Comparison of ENCODE assay signal across 14 mouse cellular contexts in genomic region chr9:75259656-75260055, GRCm38 (mm10). TPM values are rescaled to one million over a fixed set of nuclear protein-coding genes. Genes with fewer than 3 reads are reported as not detected.
A peak's percentile ranks its signal among the peaks of the same experiment; 100 is the strongest.
DNase-seq lines count a peak whose midpoint lies in the region; TF ChIP-seq lines count a peak whose summit lies in the region.
"Had no signal": no experiment of that assay in that cellular context is flagged by ENCODE, and none has a peak within 500 bp of the region (broad histone marks: within the 10 kb centered on the region; RNA-seq: fewer than 3 reads in every experiment).

No protein-coding gene starts in this region.

- no peaks in the 10 kb centered on the region for H3K9me3 ChIP-seq in ES-Bruce4 (replicated peaks; ENCODE audit: control insufficient read depth, insufficient read depth, low read length, poor library complexity, severe bottlenecking)
- H3K9me3 ChIP-seq: embryonic facial prominence, embryonic 15.5 days; kidney, embryonic 15.5 days had no signal

- WGBS in cerebellum, adult 2 months = 94% methylated on average over 4 of the region's 4 CpGs

- no peak for TF ChIP-seq EP300 in ES-Bruce4 (IDR thresholded peaks at IDR 0.05; ENCODE audit: insufficient read depth, low read depth, low read length)

- DNase-seq in cerebellum, adult 2 months = no peak
- no peak for DNase-seq in cerebellum, adult 18-20 months
- no peak for DNase-seq in left cerebral cortex, adult 2 months (ENCODE audit: extremely low spot score in 1 of 2, low spot score in 2 of 2)
- no peak for DNase-seq in left cerebral cortex, postnatal 36 days (ENCODE audit: low spot score in 2 of 2)
- peak; percentile 20 for DNase-seq in mesoderm, embryonic 11.5 days (ENCODE audit: low read depth, low spot score)
- DNase-seq in frontal cortex, postnatal 10 days (ENCODE audit: low spot score in 2 of 2) = no peak
- no peak for DNase-seq in embryo, embryonic 9.5 days (ENCODE audit: extremely low spot score)
- DNase-seq: cerebellum, postnatal 10 days had no signal

- no peak overlapping the region for H3K9ac ChIP-seq in ES-Bruce4 (ENCODE audit: low read depth, poor library complexity, severe bottlenecking)
- H3K9ac ChIP-seq: embryonic facial prominence, embryonic 15.5 days; hindbrain, embryonic 12.5 days; kidney, embryonic 15.5 days; limb, embryonic 12.5 days had no signal

- TF ChIP-seq CTCF in cerebellum, adult 2 months (IDR thresholded peaks at IDR 0.05; ENCODE audit: borderline replicate concordance, insufficient read depth, low read depth, low read length) = 0 out of 2 replicates have a peak, but pooled peaks have one; percentile 27
- peak; percentile 37 for TF ChIP-seq CTCF in left cerebral cortex, adult 2 months (IDR thresholded peaks at IDR 0.05)
- peak; percentile 29 for TF ChIP-seq CTCF in ES-Bruce4 (IDR thresholded peaks at IDR 0.05; ENCODE audit: low read depth, low read length)

- H3K27ac ChIP-seq in cerebellum, adult 2 months (ENCODE audit: insufficient read depth, low read length) = no peak overlapping the region
- H3K27ac ChIP-seq in left cerebral cortex, adult 2 months = no peak overlapping the region
- no peak overlapping the region for H3K27ac ChIP-seq in ES-Bruce4 (ENCODE audit: insufficient read depth, low read length)
- H3K27ac ChIP-seq: embryonic facial prominence, embryonic 15.5 days; hindbrain, embryonic 12.5 days; kidney, embryonic 15.5 days; limb, embryonic 12.5 days; macrophage had no signal

- TF ChIP-seq POLR2A in cerebellum, adult 2 months (IDR thresholded peaks at IDR 0.05; ENCODE audit: borderline replicate concordance, insufficient read depth, low read length) = no peak
- TF ChIP-seq POLR2A in ES-Bruce4 (IDR thresholded peaks at IDR 0.05; ENCODE audit: insufficient read depth, low read length) = no peak

- H3K4me1 ChIP-seq in cerebellum, adult 2 months (ENCODE audit: control insufficient read depth, insufficient read depth, low read length) = peaks cover 1% of the 10 kb centered on the region
- peaks cover 3% of the 10 kb centered on the region for H3K4me1 ChIP-seq in ES-Bruce4 (ENCODE audit: control insufficient read depth, insufficient read depth, low read length)

- intact Hi-C loops in left cerebral cortex, adult 2 months (cut with DNase I) = loop anchor here (2.0 kb wide), 2 partner anchors 39 to 209 kb away; no protein-coding TSS in a partner anchor
- intact Hi-C loops in left cerebral cortex, postnatal 36 days (cut with DNase I) = loop anchor here (5.0 kb wide), 1 partner anchor 62 kb away; no protein-coding TSS in a partner anchor

- H3K27me3 ChIP-seq in cerebellum, adult 2 months (ENCODE audit: control insufficient read depth, insufficient read depth, low read length) = no peaks in the 10 kb centered on the region
- no peaks in the 10 kb centered on the region for H3K27me3 ChIP-seq in ES-Bruce4 (ENCODE audit: control insufficient read depth, insufficient read depth, low read length, poor library complexity, severe bottlenecking)
- H3K27me3 ChIP-seq: embryonic facial prominence, embryonic 15.5 days; hindbrain, embryonic 12.5 days; kidney, embryonic 15.5 days; limb, embryonic 12.5 days had no signal

- H3K36me3 ChIP-seq in ES-Bruce4 (ENCODE audit: control insufficient read depth, insufficient read depth, low read length, poor library complexity, severe bottlenecking) = no peaks in the 10 kb centered on the region
- H3K36me3 ChIP-seq: embryonic facial prominence, embryonic 15.5 days; hindbrain, embryonic 12.5 days; kidney, embryonic 15.5 days; limb, embryonic 12.5 days had no signal

- no peak overlapping the region for H3K4me3 ChIP-seq in cerebellum, adult 2 months (replicated peaks; ENCODE audit: insufficient read depth, low read depth, low read length)
- H3K4me3 ChIP-seq in left cerebral cortex, adult 2 months = no peak overlapping the region
- H3K4me3 ChIP-seq in ES-Bruce4 (ENCODE audit: low read depth, low read length) = no peak overlapping the region
- H3K4me3 ChIP-seq: embryonic facial prominence, embryonic 15.5 days; hindbrain, embryonic 12.5 days; kidney, embryonic 15.5 days; limb, embryonic 12.5 days had no signal

RNA-seq across cellular contexts. Expression of gene Myo5c, which starts 27.8 kb away (rescaled TPM):
- polyA plus RNA-seq in cerebellum, adult 2 months (2012; rRNA removed) = 3.9 and 4.1 TPM in 2 replicates
- total RNA-seq in left cerebral cortex, adult 2 months (2021) = 1 to 10 TPM; 7.0 to 7.2 TPM
- total RNA-seq in left cerebral cortex, postnatal 36 days (2021) = 1 to 10 TPM; 4.4 to 6.3 TPM
- polyA plus RNA-seq in ES-Bruce4 (2011; ENCODE audit: insufficient read depth, insufficient read length, low read depth, missing spikeins) = 8.0 and 8.8 TPM in 2 replicates
- polyA plus RNA-seq: macrophage had no signal

RNA-seq across cellular contexts. Expression of gene Gnb5, which starts 46.4 kb away (rescaled TPM):
- polyA plus RNA-seq in cerebellum, adult 2 months (2012; rRNA removed) = 194 and 215 TPM in 2 replicates
- 100 to 1,000 TPM; 143 to 163 TPM for total RNA-seq in left cerebral cortex, adult 2 months (2021)
- 100 to 1,000 TPM; 149 to 158 TPM for total RNA-seq in left cerebral cortex, postnatal 36 days (2021)
- 3.3 and 6.5 TPM in 2 replicates for polyA plus RNA-seq in ES-Bruce4 (2011; ENCODE audit: insufficient read depth, insufficient read length, low read depth, missing spikeins)
